Mouse (Mus musculus) midbrain, embryonic 14.5 days (tissue): ENCODE measurements around the gene Tcp11. TPM values are rescaled to one million over a fixed set of nuclear protein-coding genes. Genes with fewer than 3 reads are reported as not detected.
A peak's percentile ranks its signal among the peaks of the same experiment; 100 is the strongest.

Experiments used
- ATAC-seq: fragments of 200-750 bp; cut with Nextera tagmentation; 2 replicates; pipeline ENCODE4 v1.8.0; 2017; ENCODE audit warnings: moderate number of reproducible peaks, moderate library complexity; ENCODE audit not compliant: low FRiP score, low TSS enrichment
- DNase-seq: peaks from one replicate; pipeline ENCODE4 v3.0.0-alpha.2; 2015
- H3K27ac ChIP-seq: fragments of 300-500 bp; sonication (generic); replicated peaks from 2 replicates; pipeline ENCODE4 v1.5.1; 2014; ENCODE audit warnings: mild to moderate bottlenecking, low read depth, low read length, moderate library complexity
- H3K27me3 ChIP-seq: fragments of 300-500 bp; sonication (generic); 2 replicates; pipeline ENCODE4 v1.6.1; 2014; ENCODE audit warnings: low read length, control low read depth, mixed read lengths; ENCODE audit not compliant: control insufficient read depth, insufficient read depth
- H3K36me3 ChIP-seq: fragments of 300-500 bp; sonication (generic); 2 replicates; pipeline ENCODE4 v1.6.1; 2014; ENCODE audit warnings: low read length, control low read depth; ENCODE audit not compliant: control insufficient read depth, insufficient read depth
- H3K4me1 ChIP-seq: fragments of 300-500 bp; sonication (generic); 2 replicates; pipeline ENCODE4 v1.6.1; 2014; ENCODE audit warnings: mild to moderate bottlenecking, antibody characterized with exemption, low read length, control low read depth; ENCODE audit not compliant: control insufficient read depth, insufficient read depth
- H3K4me2 ChIP-seq: fragments of 300-500 bp; sonication (generic); 2 replicates; pipeline ENCODE4 v1.6.1; 2014; ENCODE audit warnings: mild to moderate bottlenecking, low read length, moderate library complexity
- H3K4me3 ChIP-seq: fragments of 300-500 bp; sonication (generic); replicated peaks from 2 replicates; pipeline ENCODE4 v1.5.1; 2014; ENCODE audit warnings: low read depth, low read length
- H3K9ac ChIP-seq: fragments of 300-500 bp; sonication (generic); replicated peaks from 2 replicates; pipeline ENCODE4 v1.6.1; 2014; ENCODE audit warnings: mild to moderate bottlenecking, low read length, moderate library complexity
- H3K9me3 ChIP-seq: fragments of 300-500 bp; sonication (generic); 2 replicates; pipeline ENCODE4 v1.6.1; 2016; ENCODE audit warnings: low read length, control low read depth, mixed read lengths; ENCODE audit not compliant: control insufficient read depth
- WGBS: fragments of 180-500 bp; shearing (Covaris S2); extraction: QIAGEN DNeasy Blood & Tissue Kit; methylation state at CpG from one replicate; pipeline ENCODE4 v1.1.7; 2014; 5-methylcytosine and 5-hydroxymethylcytosine counted together
- polyA plus RNA-seq: library from polyadenylated mRNA; unstranded; fragments of >200 nt; fragmentation: Nextera tagmentation; extraction: Ambion mirVana; gene quantifications from 2 replicates; pipeline ENCODE4 v1.2.1, GENCODE M21; 2014

Gene Tcp11
- polyA plus RNA-seq, 1 experiment from 2014 or later, result 0.88 TPM

GRCm38 (mm10) chr17:28081385-28081784 lies 946 bp upstream of the Tcp11 start:
- Histone ChIP-seq H3K4me3 (no peak overlapping the region), H3K9ac (no peak overlapping the region), H3K9me3 (no peaks in the 10 kb centered on the region), H3K27ac (no peak overlapping the region), H3K27me3 (0 out of 2 replicates have a peak, but pooled peaks cover 2% of the 10 kb centered on the region), H3K4me2 (no peak overlapping the region), H3K36me3 (no peaks in the 10 kb centered on the region), H3K4me1 (0 out of 2 replicates have a peak, but pooled peaks cover 8% of the 10 kb centered on the region)
- WGBS, result 45% methylated on average over 9 of the region's 9 CpGs
- DNase-seq (peak; percentile 55), ATAC-seq (no peak)

- Histone ChIP-seq H3K27ac (no peak overlapping the region), H3K27me3 (0 out of 2 replicates have a peak, but pooled peaks cover 2% of the 10 kb centered on the region), H3K4me1 (0 out of 2 replicates have a peak, but pooled peaks cover 4% of the 10 kb centered on the region), H3K9ac (no peak overlapping the region), H3K4me3 (peak overlapping the region; percentile 55), H3K9me3 (no peaks in the 10 kb centered on the region), H3K4me2 (peak overlapping the region; percentile 99), H3K36me3 (no peaks in the 10 kb centered on the region)
- WGBS, result 7% methylated on average over 9 of the region's 9 CpGs
- no peak; the same call in 1 of the 2 replicates for ATAC-seq
- DNase-seq, result no peak
These were observed 352 bp upstream of the Tcp11 start for GRCm38 (mm10) chr17:28080817-28081165.

- WGBS, result under 1% methylated on average over 25 of the region's 25 CpGs
- Histone ChIP-seq H3K27me3 (0 out of 2 replicates have a peak, but pooled peaks cover 2% of the 10 kb centered on the region), H3K4me1 (0 out of 2 replicates have a peak, but pooled peaks cover 3% of the 10 kb centered on the region), H3K9ac (peak overlapping the region; percentile 60), H3K4me2 (peak overlapping the region; percentile 99), H3K9me3 (no peaks in the 10 kb centered on the region), H3K27ac (no peak overlapping the region), H3K36me3 (no peaks in the 10 kb centered on the region), H3K4me3 (peak overlapping the region; percentile 55)
- DNase-seq (peak; percentile 96), ATAC-seq (peak; percentile 54)
These were observed 821 bp downstream of the Tcp11 start for GRCm38 (mm10) chr17:28079618-28080017.

- H3K36me3 ChIP-seq, result no peaks in the 10 kb centered on the region
- no peak for DNase-seq
- H3K4me3 ChIP-seq, result no peak overlapping the region
- H3K27ac ChIP-seq, result no peak overlapping the region
- H3K4me1 ChIP-seq, result 0 out of 2 replicates have a peak, but pooled peaks cover 3% of the 10 kb centered on the region
- H3K9me3 ChIP-seq, result no peaks in the 10 kb centered on the region
- no peak for ATAC-seq
- no peak overlapping the region for H3K4me2 ChIP-seq
- no peak overlapping the region for H3K9ac ChIP-seq
- WGBS, result 82% methylated on average over 9 of the region's 9 CpGs
- H3K27me3 ChIP-seq, result no peaks in the 10 kb centered on the region
These were observed 2.4 kb downstream of the Tcp11 start for GRCm38 (mm10) chr17:28078028-28078427.

- no peak overlapping the region for H3K9ac ChIP-seq
- H3K9me3 ChIP-seq, result no peaks in the 10 kb centered on the region
- no peak overlapping the region for H3K4me3 ChIP-seq
- WGBS, result 69% methylated on average over 7 of the region's 7 CpGs
- no peaks in the 10 kb centered on the region for H3K36me3 ChIP-seq
- ATAC-seq (no peak), DNase-seq (no peak)
- H3K4me2 ChIP-seq, result no peak overlapping the region
- H3K4me1 ChIP-seq, result no peaks in the 10 kb centered on the region
- H3K27me3 ChIP-seq, result no peaks in the 10 kb centered on the region
- no peak overlapping the region for H3K27ac ChIP-seq
These were observed 6.0 kb downstream of the Tcp11 start for GRCm38 (mm10) chr17:28074486-28074885.

- ATAC-seq, result no peak
- DNase-seq, result no peak
These were observed 7.7 kb downstream of the Tcp11 start for GRCm38 (mm10) chr17:28072730-28073129.

GRCm38 (mm10) chr17:28070256-28070655 lies 10.2 kb downstream of the Tcp11 start:
- Histone ChIP-seq H3K9me3 (no peaks in the 10 kb centered on the region), H3K4me3 (no peak overlapping the region)
- DNase-seq, result peak; percentile 50

More at GRCm38 (mm10) chr17:28072730-28073129, 7.7 kb downstream of the Tcp11 start:
- H3K27ac ChIP-seq, result no peak overlapping the region
- no peaks in the 10 kb centered on the region for H3K4me1 ChIP-seq
- H3K27me3 ChIP-seq, result no peaks in the 10 kb centered on the region
- H3K4me2 ChIP-seq, result no peak overlapping the region
- no peak overlapping the region for H3K4me3 ChIP-seq
- no peaks in the 10 kb centered on the region for H3K9me3 ChIP-seq
- no peaks in the 10 kb centered on the region for H3K36me3 ChIP-seq
- WGBS, result 81% methylated on average over 2 of the region's 2 CpGs
- no peak overlapping the region for H3K9ac ChIP-seq

GRCm38 (mm10) chr17:28069446-28069845 lies 11.0 kb downstream of the Tcp11 start:
- ATAC-seq (no peak), DNase-seq (no peak)
- Histone ChIP-seq H3K4me1 (no peaks in the 10 kb centered on the region), H3K4me3 (no peak overlapping the region), H3K27me3 (no peaks in the 10 kb centered on the region), H3K36me3 (no peaks in the 10 kb centered on the region), H3K9ac (no peak overlapping the region), H3K4me2 (no peak overlapping the region), H3K9me3 (no peaks in the 10 kb centered on the region), H3K27ac (no peak overlapping the region)
- WGBS, result 37% methylated on average over 12 of the region's 12 CpGs

More at GRCm38 (mm10) chr17:28070256-28070655, 10.2 kb downstream of the Tcp11 start:
- Histone ChIP-seq H3K9ac (no peak overlapping the region), H3K4me1 (no peaks in the 10 kb centered on the region), H3K27me3 (no peaks in the 10 kb centered on the region), H3K27ac (no peak overlapping the region), H3K4me2 (no peak overlapping the region), H3K36me3 (no peaks in the 10 kb centered on the region)
- no peak for ATAC-seq
- WGBS, result 90% methylated on average over 13 of the region's 13 CpGs

GRCm38 (mm10) chr17:28067303-28067702 lies 13.1 kb downstream of the Tcp11 start:
- ATAC-seq (no peak), DNase-seq (no peak)
- Histone ChIP-seq H3K9ac (no peak overlapping the region), H3K9me3 (no peaks in the 10 kb centered on the region), H3K27ac (no peak overlapping the region), H3K27me3 (no peaks in the 10 kb centered on the region), H3K4me3 (no peak overlapping the region), H3K4me1 (no peaks in the 10 kb centered on the region), H3K4me2 (no peak overlapping the region), H3K36me3 (no peaks in the 10 kb centered on the region)
- 87% methylated on average over 4 of the region's 4 CpGs for WGBS
